Mouse (Mus musculus) hindbrain, embryonic 16.5 days (tissue): Measurements from ENCODE around the gene Gm21870. TPM values are rescaled to one million over a fixed set of nuclear protein-coding genes. Genes with fewer than 3 reads are reported as not detected.
"Not testable (repeated sequence)": the region's sequence is repeated elsewhere in the genome, so short reads cannot be mapped to it uniquely, and the experiment has no call there.

Source experiments
- ATAC-seq: fragments of 200-750 bp; cut with Nextera tagmentation; 2 replicates; pipeline ENCODE4 v1.8.0; 2017; ENCODE audit warnings: moderate TSS enrichment, moderate library complexity
- H3K27ac ChIP-seq: fragments of 300-500 bp; sonication (generic); 2 replicates; pipeline ENCODE4 v1.5.1; 2014; ENCODE audit warnings: low read depth, mild to moderate bottlenecking, control low read depth, low read length, moderate library complexity
- H3K27me3 ChIP-seq: fragments of 300-500 bp; sonication (generic); replicated peaks from 2 replicates; pipeline ENCODE4 v1.6.1; 2014; ENCODE audit warnings: low read length; ENCODE audit not compliant: control insufficient read depth, insufficient read depth
- H3K36me3 ChIP-seq: fragments of 300-500 bp; sonication (generic); 2 replicates; pipeline ENCODE4 v1.6.1; 2014; ENCODE audit warnings: mild to moderate bottlenecking, low read length, moderate library complexity, mixed read lengths; ENCODE audit not compliant: control insufficient read depth, insufficient read depth
- H3K4me1 ChIP-seq: fragments of 300-500 bp; sonication (generic); 2 replicates; pipeline ENCODE4 v1.6.1; 2014; ENCODE audit warnings: low read depth, low read length; ENCODE audit not compliant: control insufficient read depth, insufficient read depth
- H3K4me2 ChIP-seq: fragments of 300-500 bp; sonication (generic); 2 replicates; pipeline ENCODE4 v1.6.1; 2014; ENCODE audit warnings: mild to moderate bottlenecking, low read length, control low read depth, moderate library complexity
- H3K4me3 ChIP-seq: fragments of 300-500 bp; sonication (generic); 2 replicates; pipeline ENCODE4 v1.5.1; 2014; ENCODE audit warnings: mild to moderate bottlenecking, low read length, control low read depth, moderate library complexity
- H3K9ac ChIP-seq: fragments of 300-500 bp; sonication (generic); 2 replicates; pipeline ENCODE4 v1.6.1; 2014; ENCODE audit warnings: low read depth, mild to moderate bottlenecking, control low read depth, low read length, moderate library complexity
- H3K9me3 ChIP-seq: fragments of 300-500 bp; sonication (generic); 2 replicates; pipeline ENCODE4 v1.6.1; 2014; ENCODE audit warnings: mild to moderate bottlenecking, low read length, moderate library complexity; ENCODE audit not compliant: control insufficient read depth
- WGBS: fragments of 180-500 bp; shearing (Covaris S2); extraction: QIAGEN DNeasy Blood & Tissue Kit; methylation state at CpG from one replicate; pipeline ENCODE4 v1.1.7; 2014; 5-methylcytosine and 5-hydroxymethylcytosine counted together
- polyA plus RNA-seq: library from polyadenylated mRNA; unstranded; fragments of >200 nt; fragmentation: Nextera tagmentation; extraction: Ambion mirVana; gene quantifications from 2 replicates; pipeline ENCODE4 v1.2.1, GENCODE M21; 2015

The Gm21870 gene
- not detected in 2 replicates for polyA plus RNA-seq

DNA sequence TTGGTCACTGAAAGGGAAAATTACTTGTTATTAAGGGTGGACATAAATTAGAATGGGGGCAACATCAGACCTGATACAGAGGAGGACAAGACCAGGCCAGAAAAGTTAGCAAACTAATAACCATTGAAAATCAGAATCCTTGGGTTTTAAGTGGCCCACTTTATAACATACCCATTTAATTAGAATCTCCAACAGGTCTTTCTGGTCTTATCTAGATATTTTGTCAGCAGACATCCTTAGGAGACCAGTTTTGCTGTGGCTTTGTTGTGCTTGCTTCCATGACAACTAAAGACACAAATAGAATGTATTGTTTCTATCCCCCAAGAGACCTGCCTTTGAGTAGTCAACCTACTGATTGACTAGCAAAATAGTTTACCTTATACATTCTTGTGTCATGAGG is at the start of gene Gm21870:
Gene Gm21870 (minus strand): TSS at position 101 of the 400 bp plus-strand sequence.
- H3K36me3 ChIP-seq, H3K4me2 ChIP-seq, H3K9ac ChIP-seq, ATAC-seq, H3K9me3 ChIP-seq, H3K4me1 ChIP-seq, H3K4me3 ChIP-seq, H3K27ac ChIP-seq, H3K27me3 ChIP-seq: not testable (repeated sequence)

DNA sequence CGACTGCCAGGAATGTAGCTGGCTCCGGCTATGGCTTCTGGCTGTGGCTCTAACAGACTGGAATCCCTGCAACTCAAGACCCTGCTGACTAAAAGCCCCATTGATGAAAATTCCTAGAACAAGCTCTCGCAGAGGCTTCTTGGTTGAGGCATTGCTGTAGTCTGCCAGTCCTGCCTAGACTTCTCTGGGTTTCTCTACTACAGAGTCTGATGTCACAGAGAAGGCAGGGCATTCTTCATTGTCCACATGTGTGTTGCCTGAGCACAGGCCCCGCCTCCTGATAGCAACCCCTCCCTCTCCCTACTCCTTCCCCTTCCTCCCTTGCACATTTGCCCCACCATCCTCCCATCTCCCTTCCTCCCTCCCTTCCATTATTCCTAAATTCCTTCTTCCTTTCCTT is 30.2 kb downstream of the Gm21870 start, which contains the start of gene Btbd35f6:
Gene Btbd35f6 (minus strand): TSS at position 101 of the 400 bp plus-strand sequence.
- not testable (repeated sequence) for H3K4me2 ChIP-seq, ATAC-seq, H3K27me3 ChIP-seq, H3K4me3 ChIP-seq, H3K4me1 ChIP-seq, H3K27ac ChIP-seq, H3K9me3 ChIP-seq, H3K36me3 ChIP-seq, H3K9ac ChIP-seq
- no CpG with 5 or more reads among the region's 4 CpGs for WGBS

Other genes with a start within 250 kb of the Gm21870 start
- not detected in 2 replicates for gene Btbd35f6, start 30.3 kb downstream of the Gm21870 start, polyA plus RNA-seq
- gene Btbd35f9, start 174.7 kb upstream of the Gm21870 start, polyA plus RNA-seq, result not detected in 2 replicates